Mouse (Mus musculus): ENCODE data around the gene Rras2.

GRCm38 (mm10) chr7:114063966-114064365 lies 53.6 kb downstream of the Rras2 start:
- TF ChIP-seq GATA1 (IDR thresholded peaks at IDR 0.05; ENCODE audit: borderline replicate concordance, low read length) (no peak), FLI1 (IDR thresholded peaks at IDR 0.05; ENCODE audit: low read length) (no peak)

All from megakaryocyte, embryonic 14.5 days (primary cell).